Mouse (Mus musculus): Measurements from ENCODE around the gene Astn2. TPM values are rescaled to one million over a fixed set of nuclear protein-coding genes. Genes with fewer than 3 reads are reported as not detected.
"Not testable (repeated sequence)": the region's sequence is repeated elsewhere in the genome, so short reads cannot be mapped to it uniquely, and the experiment has no call there.

Gene Astn2
- polyA plus RNA-seq, 1 experiment from 2014 or later: 0.97 TPM

- H3K9me3 ChIP-seq: no peaks in the 10 kb centered on the region
- no peak overlapping the region for H3K4me2 ChIP-seq
- H3K27ac ChIP-seq: no peak overlapping the region
- H3K4me1 ChIP-seq: no peaks in the 10 kb centered on the region
- 63% methylated on average over 4 of the region's 4 CpGs for WGBS
- no peak overlapping the region for H3K9ac ChIP-seq
- no peaks in the 10 kb centered on the region for H3K36me3 ChIP-seq
- no peak overlapping the region for H3K4me3 ChIP-seq
- ATAC-seq (ENCODE audit: borderline replicate concordance, extremely low read depth, low FRiP score, low TSS enrichment): no peak
- H3K27me3 ChIP-seq: no peaks in the 10 kb centered on the region
These were observed 702.6 kb downstream of the Astn2 start for GRCm38 (mm10) chr4:65701848-65702247.

GRCm38 (mm10) chr4:65699743-65700361 lies 704.6 kb downstream of the Astn2 start:
- Histone ChIP-seq H3K9me3 (no peaks in the 10 kb centered on the region), H3K4me2 (no peak overlapping the region), H3K9ac (no peak overlapping the region), H3K27me3 (no peaks in the 10 kb centered on the region), H3K4me1 (no peaks in the 10 kb centered on the region), H3K27ac (no peak overlapping the region), H3K36me3 (no peaks in the 10 kb centered on the region), H3K4me3 (no peak overlapping the region)
- no peak for ATAC-seq (ENCODE audit: borderline replicate concordance, extremely low read depth, low FRiP score, low TSS enrichment)
- WGBS: 71% methylated on average over 8 of the region's 8 CpGs

- no peaks in the 10 kb centered on the region for H3K36me3 ChIP-seq
These were observed 709.2 kb downstream of the Astn2 start for GRCm38 (mm10) chr4:65695241-65695640.

GRCm38 (mm10) chr4:65694011-65694410 lies 710.4 kb downstream of the Astn2 start:
- 79% methylated on average over 5 of the region's 5 CpGs for WGBS

More at GRCm38 (mm10) chr4:65695241-65695640, 709.2 kb downstream of the Astn2 start:
- no peak for ATAC-seq (ENCODE audit: borderline replicate concordance, extremely low read depth, low FRiP score, low TSS enrichment)
- WGBS: 83% methylated on average over 5 of the region's 5 CpGs
- no peak overlapping the region for H3K4me2 ChIP-seq
- no peak overlapping the region for H3K4me3 ChIP-seq
- H3K9ac ChIP-seq: no peak overlapping the region
- H3K9me3 ChIP-seq: no peaks in the 10 kb centered on the region
- H3K27ac ChIP-seq: no peak overlapping the region
- no peaks in the 10 kb centered on the region for H3K27me3 ChIP-seq
- no peaks in the 10 kb centered on the region for H3K4me1 ChIP-seq

GRCm38 (mm10) chr4:65687006-65687723 lies 717.2 kb downstream of the Astn2 start:
- H3K27ac ChIP-seq: no peak overlapping the region
- no peaks in the 10 kb centered on the region for H3K36me3 ChIP-seq
- H3K4me2 ChIP-seq: no peak overlapping the region
- no peaks in the 10 kb centered on the region for H3K9me3 ChIP-seq
- H3K4me3 ChIP-seq: no peak overlapping the region
- WGBS: 55% methylated on average over 1 of the region's 1 CpGs
- ATAC-seq (ENCODE audit: borderline replicate concordance, extremely low read depth, low FRiP score, low TSS enrichment): no peak
- no peaks in the 10 kb centered on the region for H3K4me1 ChIP-seq
- no peaks in the 10 kb centered on the region for H3K27me3 ChIP-seq
- no peak overlapping the region for H3K9ac ChIP-seq

More at GRCm38 (mm10) chr4:65694011-65694410, 710.4 kb downstream of the Astn2 start:
- ATAC-seq (ENCODE audit: borderline replicate concordance, extremely low read depth, low FRiP score, low TSS enrichment): no peak
- no peaks in the 10 kb centered on the region for H3K9me3 ChIP-seq
- H3K9ac ChIP-seq: no peak overlapping the region
- H3K4me1 ChIP-seq: no peaks in the 10 kb centered on the region
- H3K27ac ChIP-seq: no peak overlapping the region
- no peaks in the 10 kb centered on the region for H3K36me3 ChIP-seq
- no peak overlapping the region for H3K4me3 ChIP-seq
- H3K4me2 ChIP-seq: no peak overlapping the region
- no peaks in the 10 kb centered on the region for H3K27me3 ChIP-seq

- no peak overlapping the region for H3K9ac ChIP-seq
- WGBS: 42% methylated on average over 3 of the region's 3 CpGs
- H3K4me3 ChIP-seq: no peak overlapping the region
- H3K36me3 ChIP-seq: no peaks in the 10 kb centered on the region
- H3K4me2 ChIP-seq: no peak overlapping the region
- ATAC-seq (ENCODE audit: borderline replicate concordance, extremely low read depth, low FRiP score, low TSS enrichment): no peak
- no peak overlapping the region for H3K27ac ChIP-seq
- H3K4me1 ChIP-seq: no peaks in the 10 kb centered on the region
- no peaks in the 10 kb centered on the region for H3K27me3 ChIP-seq
- no peaks in the 10 kb centered on the region for H3K9me3 ChIP-seq
These were observed 718.0 kb downstream of the Astn2 start for GRCm38 (mm10) chr4:65686258-65687005.

- Histone ChIP-seq H3K4me1 (no peaks in the 10 kb centered on the region), H3K9me3 (no peaks in the 10 kb centered on the region), H3K4me3 (no peak overlapping the region), H3K27me3 (no peaks in the 10 kb centered on the region), H3K36me3 (no peaks in the 10 kb centered on the region), H3K4me2 (no peak overlapping the region), H3K9ac (no peak overlapping the region), H3K27ac (no peak overlapping the region)
- WGBS: 80% methylated on average over 3 of the region's 3 CpGs
- ATAC-seq (ENCODE audit: borderline replicate concordance, extremely low read depth, low FRiP score, low TSS enrichment): no peak
These were observed 720.0 kb downstream of the Astn2 start for GRCm38 (mm10) chr4:65684401-65684800.

GRCm38 (mm10) chr4:65679786-65680185 lies 724.6 kb downstream of the Astn2 start:
- H3K9me3 ChIP-seq; ATAC-seq (ENCODE audit: borderline replicate concordance, extremely low read depth, low FRiP score, low TSS enrichment): not testable (repeated sequence)
- WGBS: 62% methylated on average over 2 of the region's 2 CpGs

GRCm38 (mm10) chr4:65678929-65679328 lies 725.5 kb downstream of the Astn2 start:
- no peak for ATAC-seq (ENCODE audit: borderline replicate concordance, extremely low read depth, low FRiP score, low TSS enrichment)
- H3K4me1 ChIP-seq: no peaks in the 10 kb centered on the region
- no peaks in the 10 kb centered on the region for H3K36me3 ChIP-seq
- H3K27ac ChIP-seq: no peak overlapping the region
- no peak overlapping the region for H3K9ac ChIP-seq
- H3K27me3 ChIP-seq: no peaks in the 10 kb centered on the region
- 22% methylated on average over 5 of the region's 5 CpGs for WGBS
- no peak overlapping the region for H3K4me2 ChIP-seq
- no peak overlapping the region for H3K4me3 ChIP-seq
- no peaks in the 10 kb centered on the region for H3K9me3 ChIP-seq

More at GRCm38 (mm10) chr4:65679786-65680185, 724.6 kb downstream of the Astn2 start:
- H3K4me1 ChIP-seq, H3K9ac ChIP-seq, H3K4me2 ChIP-seq, H3K4me3 ChIP-seq, H3K27me3 ChIP-seq, H3K27ac ChIP-seq, H3K36me3 ChIP-seq: not testable (repeated sequence)

- no peaks in the 10 kb centered on the region for H3K36me3 ChIP-seq
- no peaks in the 10 kb centered on the region for H3K9me3 ChIP-seq
- H3K4me1 ChIP-seq: no peaks in the 10 kb centered on the region
- 55% methylated on average over 5 of the region's 5 CpGs for WGBS
- H3K9ac ChIP-seq: no peak overlapping the region
- no peak overlapping the region for H3K27ac ChIP-seq
- ATAC-seq (ENCODE audit: borderline replicate concordance, extremely low read depth, low FRiP score, low TSS enrichment): no peak
- no peak overlapping the region for H3K4me3 ChIP-seq
- H3K4me2 ChIP-seq: no peak overlapping the region
- no peaks in the 10 kb centered on the region for H3K27me3 ChIP-seq
These were observed 725.9 kb downstream of the Astn2 start for GRCm38 (mm10) chr4:65678495-65678894.

- Histone ChIP-seq H3K4me3 (no peak overlapping the region), H3K9me3 (no peaks in the 10 kb centered on the region), H3K4me2 (no peak overlapping the region), H3K36me3 (no peaks in the 10 kb centered on the region), H3K9ac (no peak overlapping the region), H3K4me1 (no peaks in the 10 kb centered on the region), H3K27ac (no peak overlapping the region), H3K27me3 (no peaks in the 10 kb centered on the region)
- no peak for ATAC-seq (ENCODE audit: borderline replicate concordance, extremely low read depth, low FRiP score, low TSS enrichment)
- WGBS: 88% methylated on average over 4 of the region's 4 CpGs
These were observed 730.0 kb downstream of the Astn2 start for GRCm38 (mm10) chr4:65674267-65674978.

Data from lung, embryonic 15.5 days (tissue).